Mouse (Mus musculus): ENCODE measurements around the gene Clstn2. TPM values are rescaled to one million over a fixed set of nuclear protein-coding genes. Genes with fewer than 3 reads are reported as not detected.

The Clstn2 gene
- total RNA-seq, 4 experiments from 2014 or later = 0.51 to 0.90 (median 0.85) TPM

GRCm38 (mm10) chr9:97602476-97602875, 430.5 kb downstream of the Clstn2 start:
- no peak for DNase-seq (ENCODE audit: low spot score in 2 of 2)

DNA sequence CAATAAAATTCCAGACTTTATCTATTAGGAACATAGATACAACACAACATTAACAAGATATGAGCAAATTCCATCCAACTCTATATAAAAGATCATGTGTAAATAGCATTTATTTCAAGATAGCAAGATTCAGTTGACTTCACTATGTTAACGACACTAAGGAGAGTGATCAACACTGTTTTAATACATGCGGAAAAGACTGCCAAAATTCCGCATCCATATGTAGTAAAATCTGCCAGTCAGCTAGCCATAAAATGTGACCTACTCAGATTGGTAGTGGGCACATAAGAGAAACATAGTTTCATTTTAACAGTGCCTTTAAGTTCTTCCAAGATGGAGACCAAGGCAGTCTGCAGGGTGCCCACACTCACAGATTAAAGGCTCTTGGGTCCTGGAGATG, 434.0 kb downstream of the Clstn2 start:
- DNase-seq (ENCODE audit: low spot score in 2 of 2) = no peak

DNA sequence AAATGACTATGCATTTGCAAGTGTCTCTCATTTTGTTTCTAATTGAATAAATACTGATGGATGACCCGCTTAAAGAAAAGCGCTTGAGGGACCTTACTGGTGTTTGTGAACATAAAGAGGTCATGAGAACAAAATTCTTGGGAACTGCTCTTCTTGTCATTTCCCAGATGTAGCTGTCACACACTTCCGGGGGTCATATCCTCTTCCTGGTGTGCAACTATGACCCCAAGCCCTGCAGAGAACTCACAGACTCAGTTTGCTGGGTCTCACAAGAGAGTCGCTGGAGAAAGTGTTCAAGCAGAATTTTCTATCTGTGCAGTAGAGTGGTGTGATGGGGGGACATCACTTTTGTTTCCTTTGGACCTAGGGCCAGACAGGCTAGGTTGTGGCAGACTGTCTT, 442.3 kb downstream of the Clstn2 start:
- no peak for DNase-seq (ENCODE audit: low spot score in 2 of 2)

DNA sequence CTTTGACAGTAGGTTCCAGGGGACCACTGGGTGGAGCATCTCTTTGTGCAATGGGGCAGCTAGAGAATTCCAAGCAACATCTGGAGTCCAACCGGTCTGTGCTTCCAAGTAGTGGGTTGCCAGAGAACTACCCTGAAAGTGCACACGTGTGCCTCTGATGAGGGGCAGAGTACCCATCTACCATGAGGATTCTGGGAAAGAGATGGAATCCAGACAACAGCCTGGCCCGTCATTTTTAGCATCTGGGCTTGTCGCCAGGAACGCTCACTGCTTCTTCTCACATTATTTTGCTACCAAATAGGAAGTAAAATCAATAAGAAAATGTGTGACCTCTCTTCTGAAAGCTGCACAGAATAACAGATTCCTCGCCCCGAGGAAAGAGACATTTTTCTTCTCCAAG, 462.1 kb downstream of the Clstn2 start:
- DNase-seq (ENCODE audit: low spot score in 2 of 2) = no peak

- no peak for DNase-seq (ENCODE audit: low spot score in 2 of 2)
Measured at GRCm38 (mm10) chr9:97563121-97563520, 469.9 kb downstream of the Clstn2 start.

- no peak for DNase-seq (ENCODE audit: low spot score in 2 of 2)
Measured at GRCm38 (mm10) chr9:97544359-97544758, 488.6 kb downstream of the Clstn2 start.

DNA sequence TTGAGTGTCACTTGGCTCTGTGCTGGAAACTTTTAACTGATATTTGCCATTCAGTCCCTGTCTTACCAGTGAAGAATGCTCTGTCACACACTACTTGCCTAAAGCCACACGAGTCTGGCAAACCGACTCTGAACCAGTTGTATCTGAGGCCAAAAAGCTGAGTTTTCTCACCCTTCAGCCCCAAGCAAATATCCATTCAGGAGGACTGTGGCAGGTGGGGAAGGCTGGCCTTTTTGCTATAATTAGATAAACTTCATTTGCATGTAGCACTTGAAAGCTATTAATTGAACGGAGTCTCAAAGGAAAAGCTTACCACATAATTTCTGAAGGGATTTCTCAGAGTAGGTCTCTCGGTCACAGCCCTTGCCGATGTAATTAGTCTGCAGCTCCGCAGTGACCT, 491.6 kb downstream of the Clstn2 start:
- DNase-seq (ENCODE audit: low spot score in 2 of 2) = no peak

DNA sequence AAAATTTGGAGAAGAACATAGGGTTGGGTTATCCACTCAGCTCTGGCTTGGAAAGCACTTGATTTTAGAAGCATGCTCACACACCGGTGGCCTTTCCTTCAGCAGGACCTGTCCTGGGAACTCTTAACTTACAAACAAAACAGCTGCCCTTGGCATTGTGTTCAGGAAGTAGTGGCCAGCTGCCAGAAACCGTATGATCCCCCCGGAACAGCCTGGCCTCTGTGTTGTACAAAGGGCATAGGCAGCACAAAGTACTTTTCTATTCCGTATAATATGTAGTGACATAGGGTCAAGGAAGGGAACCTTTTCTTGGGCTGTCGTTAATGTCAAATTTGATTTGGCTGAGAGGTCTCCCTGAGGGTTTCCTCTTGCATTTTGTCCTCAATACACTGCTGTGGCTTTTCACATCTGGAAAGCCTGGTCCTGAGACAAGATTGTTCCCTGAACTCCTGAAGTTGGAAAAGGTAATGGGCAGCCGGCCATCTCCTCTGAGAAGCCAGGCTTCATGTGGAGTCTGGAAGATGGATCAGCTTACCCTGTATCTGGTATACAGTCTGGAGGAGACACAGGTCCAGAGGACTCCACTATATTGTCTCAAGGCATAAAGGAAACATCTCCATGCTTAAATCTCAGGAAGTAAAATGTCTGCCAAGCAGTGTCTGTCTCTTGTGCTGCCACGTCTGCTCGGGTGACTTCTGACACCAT, 494.8 kb downstream of the Clstn2 start:
- no peak for DNase-seq (ENCODE audit: low spot score in 2 of 2)

- DNase-seq (ENCODE audit: low spot score in 2 of 2) = no peak
Measured at GRCm38 (mm10) chr9:97534196-97534595, 498.8 kb downstream of the Clstn2 start.

- DNase-seq (ENCODE audit: low spot score in 2 of 2) = no peak
Measured at GRCm38 (mm10) chr9:97533306-97533705, 499.7 kb downstream of the Clstn2 start.

GRCm38 (mm10) chr9:97532536-97532935, 500.4 kb downstream of the Clstn2 start:
- no peak for DNase-seq (ENCODE audit: low spot score in 2 of 2)

DNA sequence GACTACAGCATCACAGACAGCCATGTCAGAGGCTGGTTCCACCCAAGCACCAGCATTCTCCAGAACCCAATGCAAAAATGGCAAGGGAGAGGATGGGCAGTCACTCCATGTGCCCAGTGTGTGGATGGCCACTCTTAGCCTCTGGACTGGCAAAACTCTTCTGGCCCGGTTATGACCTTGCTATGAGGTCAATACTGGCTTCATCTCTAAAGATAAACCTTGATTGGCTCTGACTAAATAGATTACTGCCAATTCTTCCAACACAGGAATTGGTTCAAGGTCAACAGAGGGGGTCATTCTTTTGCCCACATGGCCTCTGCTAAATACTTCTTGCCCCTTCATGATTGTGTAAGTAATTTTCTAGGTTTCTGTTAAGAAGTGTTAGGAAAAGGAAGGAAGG, 505.1 kb downstream of the Clstn2 start:
- DNase-seq (ENCODE audit: low spot score in 2 of 2) = no peak

GRCm38 (mm10) chr9:97527276-97527675, 505.7 kb downstream of the Clstn2 start:
- DNase-seq (ENCODE audit: low spot score in 2 of 2) = peak in 1 of 2 experiments; percentile 4

DNA sequence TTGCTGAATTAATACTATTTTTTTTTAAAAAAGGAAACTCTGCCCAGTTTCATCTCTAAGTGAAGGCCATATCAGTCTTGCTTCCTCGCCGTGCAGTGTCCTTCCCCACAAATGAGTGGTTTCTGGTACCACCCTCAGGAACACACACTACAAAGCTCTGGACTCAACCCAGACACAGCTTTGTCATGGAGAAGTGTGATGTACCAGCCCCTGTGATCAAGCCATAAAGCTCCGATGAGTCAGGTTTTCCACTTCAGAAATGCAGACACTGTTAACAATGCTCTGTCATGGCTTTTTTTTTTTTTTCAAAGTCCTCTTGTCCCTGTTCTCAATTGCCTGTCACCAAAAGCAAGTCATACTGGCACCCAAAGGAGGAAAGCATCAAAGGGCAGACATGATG, 507.4 kb downstream of the Clstn2 start:
- no peak for DNase-seq (ENCODE audit: low spot score in 2 of 2)

GRCm38 (mm10) chr9:97524861-97525260, 508.1 kb downstream of the Clstn2 start:
- DNase-seq (ENCODE audit: low spot score in 2 of 2) = no peak

- DNase-seq (ENCODE audit: low spot score in 2 of 2) = no peak
Measured at GRCm38 (mm10) chr9:97520771-97521170, 512.2 kb downstream of the Clstn2 start.

DNA sequence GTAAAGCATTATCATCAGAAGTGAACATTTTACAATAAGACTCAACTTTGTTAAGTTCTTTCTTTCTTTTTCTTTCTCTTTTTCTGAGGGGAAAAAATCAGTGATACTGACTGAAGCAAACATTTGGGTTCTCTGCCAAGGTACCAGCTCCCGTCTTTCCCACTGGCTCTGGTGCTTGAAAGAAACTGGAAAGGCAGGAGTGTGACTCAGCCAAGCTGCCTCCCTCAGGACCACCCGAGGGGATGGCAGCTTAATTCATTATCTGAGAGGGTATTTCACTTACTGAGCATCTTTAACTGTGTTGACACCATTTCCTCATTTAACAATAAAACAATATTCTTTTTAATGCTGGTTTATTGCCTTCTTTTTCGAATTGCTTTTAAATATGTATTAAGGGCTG, 516.0 kb downstream of the Clstn2 start:
- no peak for DNase-seq (ENCODE audit: low spot score in 2 of 2)

GRCm38 (mm10) chr9:97514639-97515038, 518.3 kb downstream of the Clstn2 start:
- DNase-seq (ENCODE audit: low spot score in 2 of 2) = no peak

GRCm38 (mm10) chr9:97512282-97512850, 520.6 kb downstream of the Clstn2 start:
- DNase-seq (ENCODE audit: low spot score in 2 of 2) = no peak

DNA sequence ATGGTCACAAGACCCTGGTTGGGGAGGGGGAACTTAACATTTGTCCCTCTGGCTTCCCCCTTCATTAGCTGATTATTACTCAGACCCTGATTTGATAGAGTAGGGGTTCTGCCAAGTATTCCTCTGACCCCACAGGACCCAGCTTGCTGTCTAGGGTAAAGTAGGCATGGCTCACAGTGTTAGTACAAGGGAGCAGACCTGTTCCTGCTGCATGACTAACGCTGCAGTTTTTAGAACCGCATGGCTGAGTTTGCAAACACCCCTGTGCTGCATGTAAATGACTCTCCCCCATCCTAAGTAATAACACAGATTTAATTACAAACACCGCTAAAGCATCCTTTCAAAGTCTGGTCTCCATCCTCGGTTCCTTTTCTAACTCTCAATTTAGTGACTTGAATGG, 531.6 kb downstream of the Clstn2 start:
- no peak for DNase-seq (ENCODE audit: low spot score in 2 of 2)

DNA sequence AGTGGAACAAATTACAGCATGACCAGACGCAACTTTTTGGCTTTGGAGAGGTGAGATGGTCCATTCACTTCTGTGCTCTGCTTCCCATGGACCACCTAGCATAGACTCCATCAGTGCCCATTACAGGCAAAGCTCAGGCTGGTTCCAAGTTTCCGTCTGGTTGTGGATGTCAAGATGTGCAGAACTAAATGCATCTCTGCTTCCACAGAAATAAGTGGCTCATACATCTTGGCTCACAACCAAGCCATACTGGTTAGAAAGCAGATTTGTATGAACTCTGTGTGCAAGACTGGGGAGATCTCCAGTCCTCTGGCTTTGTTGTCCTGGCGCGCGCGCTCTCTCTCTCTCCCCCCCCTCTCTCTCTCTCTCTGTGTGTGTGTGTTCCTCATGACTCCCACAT, 537.9 kb downstream of the Clstn2 start:
- no peak for DNase-seq (ENCODE audit: low spot score in 2 of 2)

DNA sequence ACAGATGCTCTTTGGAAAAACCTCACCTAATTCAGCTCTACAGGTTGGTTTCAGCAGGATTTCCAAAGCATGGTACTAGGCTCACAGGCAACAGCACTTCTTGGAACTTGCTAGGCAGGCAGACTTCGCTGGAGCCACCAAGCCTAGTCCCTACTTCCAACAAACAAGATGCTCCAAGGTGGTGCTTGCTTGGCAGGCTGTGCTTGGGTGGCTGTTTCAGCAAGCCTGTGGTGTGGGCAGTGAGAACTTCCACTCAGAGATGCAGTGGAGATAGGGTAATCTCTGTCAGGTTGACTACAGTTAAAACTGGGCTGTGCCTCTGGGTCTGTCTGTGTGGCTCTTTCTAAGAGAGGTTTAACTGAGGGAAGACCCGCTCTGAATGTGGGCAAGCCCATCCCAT, 541.4 kb downstream of the Clstn2 start:
- DNase-seq (ENCODE audit: low spot score in 2 of 2) = no peak

- DNase-seq (ENCODE audit: low spot score in 2 of 2) = no peak
Measured at GRCm38 (mm10) chr9:97490591-97491176, 542.3 kb downstream of the Clstn2 start.
